Mouse (Mus musculus): ENCODE results near the gene Cpvl.

DNA sequence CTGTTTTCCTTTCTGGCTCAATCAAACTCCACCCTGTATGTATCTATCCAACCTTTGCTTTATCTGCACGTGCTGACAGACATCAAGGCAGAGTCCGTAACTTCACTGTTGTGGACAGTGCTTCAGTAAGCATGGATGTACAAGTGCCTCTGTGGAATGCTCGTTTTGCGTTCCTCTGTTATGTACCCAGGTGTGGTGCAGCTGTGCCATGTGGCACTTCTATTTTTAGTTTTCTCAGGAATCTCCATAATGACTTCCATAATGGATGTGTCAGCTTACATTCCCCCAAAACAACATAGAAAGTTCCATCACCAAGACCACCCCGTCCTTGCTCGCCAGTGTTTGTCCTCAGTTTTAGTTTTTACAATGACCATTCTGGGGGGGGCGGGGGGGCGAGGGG lies 76.7 kb downstream of the Cpvl start:
- TF ChIP-seq POLR2A (IDR thresholded peaks at IDR 0.05; ENCODE audit: extremely low read depth, insufficient read depth, low read length) (no peak), CTCF (IDR thresholded peaks at IDR 0.05; ENCODE audit: low read depth, low read length) (no peak)
